Mouse (Mus musculus) forebrain, embryonic 16.5 days (tissue): ENCODE data around the gene Osmr. TPM values are rescaled to one million over a fixed set of nuclear protein-coding genes. Genes with fewer than 3 reads are reported as not detected.

Source experiments
- ATAC-seq: fragments of 200-750 bp; cut with Nextera tagmentation; 2 replicates; pipeline ENCODE4 v1.8.0; 2017; ENCODE audit warnings: mild to moderate bottlenecking, moderate library complexity
- H3K27ac ChIP-seq: fragments of 300-500 bp; sonication (generic); 2 replicates; pipeline ENCODE4 v1.5.1; 2014; ENCODE audit warnings: low read length, control low read depth
- H3K27me3 ChIP-seq: fragments of 300-500 bp; sonication (generic); replicated peaks from 2 replicates; pipeline ENCODE4 v1.6.1; 2014; ENCODE audit warnings: low read length; ENCODE audit not compliant: control insufficient read depth, insufficient read depth
- H3K36me3 ChIP-seq: fragments of 300-500 bp; sonication (generic); 2 replicates; pipeline ENCODE4 v1.6.1; 2014; ENCODE audit not compliant: control insufficient read depth, insufficient read depth
- H3K4me1 ChIP-seq: fragments of 300-500 bp; sonication (generic); replicated peaks from 2 replicates; pipeline ENCODE4 v1.6.1; 2014; ENCODE audit warnings: low read length; ENCODE audit not compliant: control insufficient read depth, insufficient read depth
- H3K4me2 ChIP-seq: fragments of 300-500 bp; sonication (generic); 2 replicates; pipeline ENCODE4 v1.6.1; 2014; ENCODE audit warnings: mild to moderate bottlenecking, low read length, control low read depth
- H3K4me3 ChIP-seq: fragments of 300-500 bp; sonication (generic); replicated peaks from 2 replicates; pipeline ENCODE4 v1.5.1; 2014; ENCODE audit warnings: mild to moderate bottlenecking, low read length, control low read depth
- H3K9ac ChIP-seq: fragments of 300-500 bp; sonication (generic); replicated peaks from 2 replicates; pipeline ENCODE4 v1.6.1; 2014; ENCODE audit warnings: low read depth, low read length, control low read depth
- H3K9me3 ChIP-seq: fragments of 300-500 bp; sonication (generic); 2 replicates; pipeline ENCODE4 v1.6.1; 2016; ENCODE audit warnings: low read length; ENCODE audit not compliant: control insufficient read depth
- WGBS: fragments of 180-500 bp; shearing (Covaris S2); extraction: QIAGEN DNeasy Blood & Tissue Kit; methylation state at CpG from one replicate; pipeline ENCODE4 v1.1.7; 2014; 5-methylcytosine and 5-hydroxymethylcytosine counted together
- polyA plus RNA-seq: library from polyadenylated mRNA; unstranded; fragments of >200 nt; fragmentation: Nextera tagmentation; extraction: Ambion mirVana; gene quantifications from 2 replicates; pipeline ENCODE4 v1.2.1, GENCODE M21; 2015

Gene Osmr
- polyA plus RNA-seq, 1 experiment from 2014 or later, result 1.2 TPM

DNA sequence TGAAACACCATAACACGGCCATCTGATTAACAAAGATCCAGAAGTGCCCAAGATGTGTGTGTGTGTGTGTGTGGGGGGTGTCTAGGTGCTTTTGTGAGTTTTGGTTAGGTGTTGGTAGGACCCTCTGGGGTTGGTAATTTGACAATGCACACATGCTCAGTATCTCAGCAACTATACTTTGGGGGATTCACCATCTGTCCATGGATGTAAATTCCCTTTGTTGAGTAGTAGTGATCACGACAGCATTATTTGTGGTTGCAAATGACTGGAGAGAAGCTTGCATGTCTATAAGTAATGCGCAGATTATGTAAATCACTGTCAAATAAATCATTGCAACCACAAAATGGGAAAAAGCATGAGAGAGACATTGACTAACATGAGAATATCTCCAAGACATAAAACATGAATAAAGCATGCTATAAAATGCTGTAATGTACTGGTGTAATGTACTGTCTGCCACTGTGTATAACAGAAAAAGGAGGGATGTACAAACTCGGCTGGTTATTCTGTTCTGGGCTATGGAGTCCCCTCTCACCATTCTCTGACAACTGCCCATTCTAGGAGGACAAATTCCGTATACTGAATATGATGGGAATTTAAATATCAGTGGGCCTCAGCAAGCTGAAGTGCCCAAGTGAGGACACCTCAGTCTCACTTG lies 27.3 kb upstream of the Osmr start:
- Histone ChIP-seq H3K4me1 (no peaks in the 10 kb centered on the region), H3K9me3 (no peaks in the 10 kb centered on the region), H3K9ac (no peak overlapping the region), H3K27ac (no peak overlapping the region), H3K36me3 (no peaks in the 10 kb centered on the region), H3K27me3 (no peaks in the 10 kb centered on the region), H3K4me3 (no peak overlapping the region), H3K4me2 (no peak overlapping the region)
- no peak for ATAC-seq
- 76% methylated on average over 5 of the region's 5 CpGs for WGBS

DNA sequence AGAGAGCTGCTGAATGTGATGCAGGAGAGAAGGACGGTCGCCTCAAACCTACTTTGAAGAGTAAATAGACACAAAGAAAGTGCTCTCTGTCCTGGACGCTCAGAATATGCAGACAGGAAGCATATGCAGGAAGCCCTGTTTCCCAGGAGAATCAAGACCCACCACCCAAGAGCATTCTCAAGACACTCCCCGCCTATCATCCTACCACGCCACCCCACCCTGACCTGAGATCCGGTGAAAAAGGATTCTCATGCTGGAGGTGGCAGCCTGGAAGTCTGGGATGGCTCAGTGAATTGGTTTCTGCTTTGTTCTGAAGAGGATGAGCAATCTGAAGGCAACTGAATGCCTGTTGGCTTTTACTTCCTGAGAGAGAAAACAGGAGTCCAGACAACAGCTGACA lies 26.5 kb upstream of the Osmr start:
- Histone ChIP-seq H3K27me3 (no peaks in the 10 kb centered on the region), H3K4me3 (no peak overlapping the region), H3K4me1 (no peaks in the 10 kb centered on the region), H3K4me2 (no peak overlapping the region), H3K27ac (no peak overlapping the region), H3K36me3 (no peaks in the 10 kb centered on the region), H3K9ac (no peak overlapping the region), H3K9me3 (no peaks in the 10 kb centered on the region)
- no peak for ATAC-seq
- 88% methylated on average over 6 of the region's 6 CpGs for WGBS

DNA sequence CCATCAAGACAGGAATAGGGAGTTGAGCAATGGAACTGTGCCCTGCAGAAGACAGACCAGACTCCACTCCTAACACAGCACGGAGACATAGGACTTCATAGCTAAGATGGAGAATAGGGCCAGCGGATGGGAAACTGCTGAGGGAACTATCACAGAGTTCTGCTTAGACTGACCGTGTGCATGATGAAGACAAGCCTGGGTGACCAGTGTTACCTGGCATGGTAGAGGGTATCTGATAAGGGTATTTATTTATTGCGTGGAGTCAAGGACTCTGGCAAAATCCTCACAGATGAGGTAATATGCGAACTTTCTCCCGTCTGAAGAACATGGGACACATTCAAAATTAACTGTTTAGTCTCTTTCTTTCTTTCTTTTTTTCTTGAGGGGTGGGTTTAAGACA lies 9.5 kb upstream of the Osmr start:
- Histone ChIP-seq H3K4me3 (no peak overlapping the region), H3K9ac (no peak overlapping the region), H3K36me3 (no peaks in the 10 kb centered on the region), H3K4me2 (no peak overlapping the region), H3K9me3 (no peaks in the 10 kb centered on the region), H3K4me1 (no peaks in the 10 kb centered on the region), H3K27me3 (no peaks in the 10 kb centered on the region), H3K27ac (no peak overlapping the region)
- no peak for ATAC-seq
- WGBS, result 90% methylated on average over 6 of the region's 6 CpGs

DNA sequence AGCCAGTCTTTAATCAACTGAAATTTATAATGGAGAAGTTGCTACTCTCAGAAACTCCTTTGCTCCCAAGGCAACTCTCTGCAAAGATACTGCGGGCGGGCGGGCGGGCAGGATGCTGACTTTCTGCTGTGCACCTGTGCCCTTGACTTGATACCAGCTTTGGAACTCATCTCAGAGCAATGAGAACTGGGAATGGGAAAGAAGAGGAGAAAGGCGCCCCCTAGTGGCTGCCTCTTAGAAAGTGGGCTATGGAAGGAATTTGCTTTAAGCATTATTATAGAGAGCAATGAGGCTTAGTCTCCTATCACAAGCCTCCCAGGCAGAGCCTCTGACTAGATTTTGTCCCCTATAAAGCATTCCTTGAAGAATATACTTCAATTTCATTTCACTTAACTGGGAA lies 9.0 kb upstream of the Osmr start:
- Histone ChIP-seq H3K36me3 (no peaks in the 10 kb centered on the region), H3K4me3 (no peak overlapping the region), H3K4me1 (no peaks in the 10 kb centered on the region), H3K27ac (no peak overlapping the region), H3K4me2 (no peak overlapping the region), H3K9me3 (no peaks in the 10 kb centered on the region), H3K27me3 (no peaks in the 10 kb centered on the region), H3K9ac (no peak overlapping the region)
- 55% methylated on average over 5 of the region's 5 CpGs for WGBS
- ATAC-seq, result no peak

DNA sequence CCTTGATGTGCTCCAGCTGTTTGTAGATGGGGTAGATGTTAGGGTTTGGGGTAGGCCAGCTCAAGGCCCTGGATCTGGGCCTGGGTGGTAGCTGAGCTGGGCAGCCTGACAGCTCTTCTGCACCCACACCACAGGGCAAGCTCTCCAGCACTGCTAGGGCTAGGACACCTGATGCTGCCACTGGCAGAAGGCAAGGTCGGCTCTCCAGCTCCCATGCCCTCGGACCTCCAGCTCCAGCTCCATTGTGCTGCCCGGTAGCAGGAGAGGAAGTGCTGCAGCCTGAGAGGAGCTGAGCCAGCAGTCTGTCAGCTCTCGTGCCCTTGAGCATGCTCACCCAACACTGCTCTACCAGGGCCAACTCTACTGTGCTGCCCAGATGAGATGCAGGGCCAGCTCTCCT lies 8.3 kb upstream of the Osmr start:
- no peak overlapping the region for H3K4me2 ChIP-seq
- no peaks in the 10 kb centered on the region for H3K4me1 ChIP-seq
- no peak overlapping the region for H3K4me3 ChIP-seq
- no peak overlapping the region for H3K9ac ChIP-seq
- 87% methylated on average over 4 of the region's 4 CpGs for WGBS
- ATAC-seq, result no peak
- no peaks in the 10 kb centered on the region for H3K36me3 ChIP-seq
- no peaks in the 10 kb centered on the region for H3K9me3 ChIP-seq
- no peak overlapping the region for H3K27ac ChIP-seq
- H3K27me3 ChIP-seq, result no peaks in the 10 kb centered on the region

DNA sequence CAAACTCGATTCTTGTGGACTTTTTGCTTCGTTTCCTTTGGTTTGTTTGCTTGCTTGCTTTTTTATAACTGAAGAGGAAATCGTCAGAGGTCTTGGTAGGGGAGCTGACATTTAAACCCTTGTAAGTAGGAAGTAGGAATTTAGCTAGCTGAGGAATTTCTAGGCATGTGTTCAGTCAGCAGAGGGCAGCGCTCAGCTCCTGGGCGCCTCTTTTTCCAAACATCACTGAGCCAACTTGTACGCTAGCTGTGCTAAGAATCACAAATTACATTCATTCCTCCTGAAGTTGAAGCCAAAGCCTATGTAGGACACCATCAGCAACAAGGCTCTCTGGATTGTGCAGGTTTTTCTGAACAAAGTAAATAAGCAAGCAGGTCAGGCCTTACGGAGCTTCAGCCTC lies 7.4 kb upstream of the Osmr start:
- no peak overlapping the region for H3K4me2 ChIP-seq
- no peak for ATAC-seq
- H3K36me3 ChIP-seq, result no peaks in the 10 kb centered on the region
- WGBS, result 43% methylated on average over 7 of the region's 7 CpGs
- H3K27ac ChIP-seq, result no peak overlapping the region
- no peaks in the 10 kb centered on the region for H3K9me3 ChIP-seq
- no peaks in the 10 kb centered on the region for H3K4me1 ChIP-seq
- H3K9ac ChIP-seq, result no peak overlapping the region
- H3K27me3 ChIP-seq, result no peaks in the 10 kb centered on the region
- no peak overlapping the region for H3K4me3 ChIP-seq

DNA sequence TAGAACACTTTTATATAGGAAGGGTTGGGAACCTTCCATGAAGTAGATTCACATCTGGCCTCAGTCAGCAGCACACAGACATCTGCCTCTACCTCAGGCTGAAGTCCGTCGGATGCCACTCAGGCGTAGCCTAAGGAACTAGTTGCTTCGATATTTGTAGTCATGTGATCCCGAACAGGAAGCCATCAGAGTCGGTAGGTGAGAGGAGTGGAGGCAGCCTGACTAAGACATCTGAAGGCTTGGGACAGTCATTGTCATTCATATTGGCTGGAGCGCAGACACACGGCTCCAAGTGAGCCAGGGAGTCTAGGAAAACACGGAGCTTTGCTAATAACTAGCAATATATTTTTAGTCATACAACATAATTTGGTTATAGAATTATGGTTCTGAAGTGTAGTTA lies 6.4 kb upstream of the Osmr start:
- no peaks in the 10 kb centered on the region for H3K9me3 ChIP-seq
- no peaks in the 10 kb centered on the region for H3K36me3 ChIP-seq
- H3K27ac ChIP-seq, result no peak overlapping the region
- no peak overlapping the region for H3K9ac ChIP-seq
- H3K4me1 ChIP-seq, result no peaks in the 10 kb centered on the region
- H3K4me3 ChIP-seq, result no peak overlapping the region
- no peak overlapping the region for H3K4me2 ChIP-seq
- no peak for ATAC-seq
- H3K27me3 ChIP-seq, result no peaks in the 10 kb centered on the region
- 87% methylated on average over 9 of the region's 9 CpGs for WGBS

DNA sequence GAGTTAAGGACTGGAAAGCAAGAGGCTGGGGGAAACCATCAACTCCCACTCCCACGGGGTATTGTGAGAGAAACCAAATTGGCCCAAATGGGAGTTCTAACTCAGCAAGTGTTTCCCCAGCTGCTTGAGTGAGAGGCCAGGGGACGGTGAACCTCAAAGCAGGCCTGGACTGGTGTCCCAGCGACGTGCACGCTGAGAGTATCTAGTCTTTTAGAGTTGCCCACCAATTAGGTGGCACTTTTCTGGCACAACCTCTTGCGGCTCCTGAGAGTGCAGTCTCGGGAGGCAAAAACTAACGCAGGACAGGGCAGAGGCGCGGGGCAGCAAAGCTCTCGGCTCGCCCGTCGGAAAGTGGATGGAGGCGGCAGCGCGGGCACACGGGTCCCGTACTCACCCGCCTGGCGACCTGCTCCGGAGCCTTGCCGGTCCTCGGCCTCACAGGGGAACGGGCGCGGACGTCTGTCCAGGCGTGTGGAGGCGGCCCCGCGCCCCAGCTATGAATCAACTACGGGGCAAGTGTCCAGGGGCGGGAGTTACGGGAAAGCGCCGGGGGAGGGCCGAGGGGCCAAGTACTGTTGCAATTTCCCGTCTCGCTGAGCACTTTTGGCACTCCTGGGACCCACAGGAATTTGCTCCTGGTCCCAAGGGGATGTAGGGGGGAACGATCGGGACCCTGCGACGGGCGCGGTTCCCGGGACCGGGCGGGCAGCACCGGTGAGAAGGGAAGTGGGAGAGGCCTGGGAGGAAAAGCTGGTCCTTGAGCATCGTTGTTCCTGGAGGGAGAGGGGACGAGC lies 765 bp downstream of the Osmr start:
- 1% methylated on average over 52 of the region's 52 CpGs for WGBS
- Histone ChIP-seq H3K4me3 (peak overlapping the region; percentile 36), H3K9ac (peak overlapping the region; percentile 31), H3K36me3 (no peaks in the 10 kb centered on the region), H3K4me1 (peaks cover 11% of the 10 kb centered on the region), H3K27ac (no peak overlapping the region), H3K4me2 (peak overlapping the region; percentile 63), H3K27me3 (peaks cover 10% of the 10 kb centered on the region), H3K9me3 (no peaks in the 10 kb centered on the region)
- ATAC-seq, result 0 out of 2 replicates have a peak, but pooled peaks have one; percentile 49

DNA sequence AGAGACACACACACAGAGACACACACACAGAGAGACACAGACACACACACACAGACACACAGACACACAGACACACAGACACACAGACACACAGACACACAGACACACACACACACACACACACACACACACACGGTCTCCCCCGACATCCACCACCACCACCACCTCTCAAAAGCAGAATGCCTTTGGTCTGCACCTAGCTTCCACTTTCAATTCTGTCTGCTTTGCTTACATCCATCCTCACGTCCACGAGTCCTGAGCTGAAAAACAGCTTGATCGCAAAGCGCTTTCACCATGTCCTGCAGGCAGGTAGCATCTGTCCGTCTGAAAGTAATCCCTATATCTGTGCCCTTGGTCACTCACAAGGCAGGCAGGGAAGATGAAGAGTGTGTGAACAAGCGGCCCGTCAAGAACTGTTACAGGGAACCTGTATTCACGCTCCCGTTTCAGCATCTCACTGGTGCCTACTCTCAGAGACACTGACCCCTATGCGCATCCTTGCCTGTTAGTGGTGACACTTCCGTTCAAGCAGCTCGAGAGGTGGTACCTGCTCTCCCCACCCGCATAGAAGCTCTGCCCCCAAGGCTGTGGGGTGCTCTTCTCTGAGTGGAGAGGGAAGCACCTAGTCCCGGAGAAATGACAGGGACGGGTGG lies 1.5 kb downstream of the Osmr start:
- peaks cover 11% of the 10 kb centered on the region for H3K4me1 ChIP-seq
- H3K4me2 ChIP-seq, result no peak overlapping the region
- H3K27ac ChIP-seq, result no peak overlapping the region
- peak overlapping the region; percentile 36; the same call in 1 of the 2 replicates for H3K4me3 ChIP-seq
- H3K9ac ChIP-seq, result no peak overlapping the region
- H3K36me3 ChIP-seq, result no peaks in the 10 kb centered on the region
- no peaks in the 10 kb centered on the region for H3K9me3 ChIP-seq
- peaks cover 14% of the 10 kb centered on the region for H3K27me3 ChIP-seq
- no peak for ATAC-seq
- 36% methylated on average over 17 of the region's 17 CpGs for WGBS
